Mouse (Mus musculus) left cerebral cortex, adult 2 months (tissue): ENCODE results near the gene Rcl1. TPM values are rescaled to one million over a fixed set of nuclear protein-coding genes. Genes with fewer than 3 reads are reported as not detected.

Experiments used
- DNase-seq, 2 experiments: peaks; one replicate each; pipeline ENCODE4 v3.0.0; 2021 to 2022; ENCODE audit warnings: low spot score in 2 of 2, mixed read lengths in 1 of 2; ENCODE audit errors: extremely low spot score in 1 of 2
- H3K27ac ChIP-seq: fragments of 200-600 bp; 2 replicates; pipeline ENCODE4 v1.8.1; 2022
- H3K4me3 ChIP-seq: fragments of 200-600 bp; 2 replicates; pipeline ENCODE4 v1.8.1; 2022
- CTCF ChIP-seq: fragments of 200-600 bp; IDR thresholded peaks from 2 replicates; pipeline ENCODE4 v1.8.1; 2022; ENCODE audit warnings: antibody characterized with exemption, mild to moderate bottlenecking, moderate library complexity
- intact Hi-C: fragments of 180-260 bp; cut with DNase I; formaldehyde crosslinking; loops from one replicate; pipeline ENCODE4 v1.15.1; 2025
- microRNA-seq, 2 experiments: library from miRNA; unstranded; fragments of <30 nt; microRNA quantifications; one replicate each; pipeline ENCODE4 v1.2.0; 2021
- total RNA-seq, 2 experiments: library from RNA; stranded (reverse); gene quantifications; 2 replicates each; pipeline ENCODE4 v1.2.3; 2021

Rcl1 gene
- total RNA-seq, 2 experiments from 2014 or later, result 15.5 to 15.7 TPM

DNA sequence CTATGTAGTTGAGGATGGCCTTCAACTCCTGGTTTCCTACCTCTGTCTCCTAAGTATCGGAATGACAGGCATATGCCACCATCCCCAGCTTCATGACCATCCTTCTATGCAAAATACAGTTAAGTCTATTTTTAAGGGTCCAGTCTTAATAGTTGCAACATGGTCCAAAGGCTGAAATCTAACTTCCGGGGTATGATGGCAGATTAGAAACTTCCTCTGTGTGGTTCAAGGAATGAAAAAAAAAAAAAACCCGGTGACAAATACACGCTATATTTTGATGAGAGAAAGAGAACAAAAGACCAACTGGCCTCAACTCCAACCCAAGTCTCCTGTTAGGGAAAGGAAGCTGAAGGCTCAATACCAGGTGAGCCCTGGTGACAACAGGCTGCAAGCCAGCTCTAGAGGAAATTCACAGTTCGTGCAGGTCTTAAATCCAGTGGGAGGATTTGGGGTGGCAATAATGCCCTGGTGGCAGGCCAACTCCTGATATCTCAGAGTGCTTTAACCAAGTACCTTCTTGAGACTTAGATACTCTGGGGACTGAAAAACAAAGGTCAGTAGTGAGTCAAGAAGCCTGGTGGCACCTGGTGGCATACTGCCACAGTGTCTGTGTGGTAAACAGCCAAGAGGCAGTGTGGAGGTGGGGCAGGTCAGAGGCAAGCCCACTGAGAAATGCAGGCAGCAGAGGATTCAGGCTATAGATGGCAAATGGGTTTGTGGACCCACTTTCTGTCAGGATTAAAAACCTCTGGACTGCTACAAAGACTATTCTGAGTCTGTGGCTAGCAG is 56.7 kb downstream of the Rcl1 start:
- Histone ChIP-seq H3K27ac (no peak overlapping the region), H3K4me3 (no peak overlapping the region)
- intact Hi-C loops, result no loop called here
- DNase-seq, result no peak
- no peak for TF ChIP-seq CTCF

DNA sequence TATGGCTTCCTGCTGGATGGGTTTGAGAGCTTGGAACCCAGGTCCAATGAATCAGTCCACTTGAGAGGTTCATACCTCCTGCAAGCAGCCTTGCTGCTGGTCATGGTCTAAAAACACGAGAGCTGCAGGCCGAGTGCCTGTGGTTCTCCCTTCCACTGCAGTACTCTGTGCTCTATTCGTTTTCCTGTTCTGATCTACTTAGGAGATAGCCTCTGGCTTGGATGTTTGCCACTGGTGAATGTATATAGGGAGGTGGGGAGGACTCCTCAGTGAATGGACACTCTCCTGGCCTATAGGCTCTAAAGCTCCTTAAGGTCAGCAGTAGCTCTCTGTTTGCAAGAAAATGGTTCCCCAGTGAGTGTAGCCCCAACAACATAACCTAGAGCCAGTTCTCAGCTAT is 57.3 kb downstream of the Rcl1 start:
- intact Hi-C loops, result no loop called here
- no peak for TF ChIP-seq CTCF
- DNase-seq, result no peak
- no peak overlapping the region for H3K4me3 ChIP-seq
- no peak overlapping the region for H3K27ac ChIP-seq

DNA sequence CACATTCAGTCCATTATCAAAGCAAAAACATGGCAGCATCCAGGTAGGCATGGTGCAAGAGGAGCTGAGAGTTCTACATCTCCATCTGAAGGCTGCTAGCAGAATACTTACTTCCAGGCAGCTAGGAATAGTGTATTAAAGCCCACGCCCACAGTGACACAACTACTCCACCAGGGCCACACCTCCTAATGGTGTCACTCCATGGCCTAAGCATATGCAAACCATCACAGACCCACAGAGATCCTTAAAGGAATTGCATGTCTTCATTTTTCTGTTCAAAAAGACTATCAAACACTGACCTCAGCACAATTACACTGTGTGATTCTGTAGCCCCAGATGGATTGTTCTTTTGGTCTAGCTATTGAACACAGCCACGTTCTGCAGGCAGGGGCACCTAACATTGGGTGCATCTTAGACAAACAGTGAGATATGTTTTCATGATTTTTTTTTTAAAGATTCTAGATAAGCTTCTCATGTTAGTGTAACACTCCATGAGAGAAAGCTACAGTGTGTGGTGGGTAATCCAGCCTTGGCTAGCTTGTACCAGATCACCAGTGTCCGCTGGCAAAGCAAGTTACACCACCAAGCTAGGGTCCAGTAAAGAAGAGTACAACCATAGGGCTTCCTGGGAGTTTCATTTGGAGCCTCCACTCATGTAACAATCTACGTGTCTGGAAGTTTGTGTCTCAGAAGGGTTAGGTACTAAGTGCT is 62.8 kb downstream of the Rcl1 start:
- no peak for TF ChIP-seq CTCF
- Histone ChIP-seq H3K4me3 (no peak overlapping the region), H3K27ac (no peak overlapping the region)
- intact Hi-C loops, result no loop called here
- no peak for DNase-seq

DNA sequence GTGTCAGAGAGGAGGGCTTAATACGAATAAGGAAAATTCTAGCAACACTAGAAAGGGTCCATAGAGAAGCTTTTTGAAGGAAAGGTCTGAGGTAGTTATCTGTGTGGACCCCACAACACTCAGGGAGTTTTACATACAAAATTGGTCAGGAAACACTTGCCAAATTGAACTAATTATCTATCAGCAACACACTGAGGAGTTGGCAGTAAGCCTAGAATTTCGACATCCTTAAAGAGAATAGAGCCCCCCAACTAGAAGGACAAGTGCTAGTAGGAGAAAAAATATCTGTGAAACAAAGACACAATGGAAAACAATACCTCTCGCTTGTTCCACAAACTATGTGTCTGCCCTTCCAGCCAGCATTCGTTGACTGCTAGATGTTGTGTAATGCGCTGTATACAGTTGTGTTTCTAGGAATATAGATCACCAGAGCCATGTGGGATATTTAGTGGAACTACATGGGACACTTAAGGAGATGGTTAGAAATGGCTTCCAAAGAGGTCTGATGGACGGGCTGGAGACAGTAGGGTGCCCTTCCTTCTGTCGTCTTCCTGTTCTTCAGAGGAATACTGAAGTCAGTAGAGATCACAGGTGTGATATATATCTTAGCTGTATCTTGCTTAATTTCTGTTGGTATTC is 63.5 kb downstream of the Rcl1 start:
- no peak for DNase-seq
- H3K27ac ChIP-seq, result no peak overlapping the region
- intact Hi-C loops, result no loop called here
- no peak overlapping the region for H3K4me3 ChIP-seq
- TF ChIP-seq CTCF, result no peak

DNA sequence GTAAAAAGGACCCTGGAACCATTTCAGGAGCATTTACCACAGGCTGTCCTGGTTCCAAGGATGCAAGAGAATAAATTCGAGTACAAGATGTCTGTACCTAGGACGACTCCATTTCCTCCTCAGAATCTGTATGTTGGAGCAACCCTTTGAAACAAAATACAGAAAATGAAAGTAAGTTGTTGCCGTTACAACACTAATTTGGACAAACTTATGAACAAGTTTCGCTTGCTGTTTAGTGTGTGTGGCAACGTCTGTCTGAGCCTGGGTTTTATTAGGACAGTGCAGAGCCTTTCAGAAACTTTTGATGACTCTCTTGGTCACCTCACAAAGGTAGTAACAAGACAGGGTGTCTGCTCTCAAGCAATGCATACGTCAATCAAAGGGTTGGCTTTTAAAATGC is 66.8 kb downstream of the Rcl1 start:
- intact Hi-C loops, result no loop called here
- no peak overlapping the region for H3K27ac ChIP-seq
- TF ChIP-seq CTCF, result no peak
- H3K4me3 ChIP-seq, result no peak overlapping the region
- DNase-seq, result no peak

DNA sequence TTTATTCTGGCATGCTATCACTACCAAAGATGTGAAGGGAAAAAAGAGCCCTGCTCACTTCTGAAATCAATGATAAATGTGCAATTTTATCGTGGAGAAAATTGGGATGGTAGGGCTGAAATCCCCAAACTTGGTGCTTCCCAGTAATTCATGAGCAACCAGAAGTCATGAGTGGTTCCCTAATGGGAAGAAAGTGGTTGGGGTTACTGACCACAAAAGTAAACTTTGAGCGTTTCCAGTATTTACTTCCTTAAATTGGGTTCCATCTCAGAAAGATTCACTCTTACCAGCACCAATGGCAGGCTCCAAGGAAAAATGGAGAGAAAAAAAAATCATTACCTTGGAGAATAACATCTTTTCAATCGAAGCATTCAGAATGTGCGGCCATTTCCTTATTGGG is 79.2 kb downstream of the Rcl1 start:
- TF ChIP-seq CTCF, result no peak
- intact Hi-C loops, result no loop called here
- DNase-seq, result no peak
- no peak overlapping the region for H3K4me3 ChIP-seq
- no peak overlapping the region for H3K27ac ChIP-seq

DNA sequence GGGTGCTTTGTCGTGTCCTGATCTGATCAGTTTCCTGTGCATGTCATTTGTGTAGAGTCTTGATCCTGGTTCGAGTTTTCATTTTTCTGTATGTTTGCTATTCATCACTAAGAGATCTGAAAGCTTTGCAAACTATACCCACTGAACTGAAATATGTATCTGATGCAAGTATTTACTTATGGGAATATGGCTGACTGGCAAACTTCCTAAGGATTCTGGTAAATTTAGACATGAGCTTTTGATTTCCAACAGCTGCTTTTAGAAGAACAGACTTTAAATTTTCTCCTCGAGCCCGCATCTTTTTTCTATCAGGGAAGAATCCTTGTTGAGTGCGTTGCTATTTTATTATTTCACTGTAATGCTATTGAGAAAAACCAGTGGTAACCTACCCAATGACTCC is 81.0 kb downstream of the Rcl1 start:
- intact Hi-C loops, result no loop called here
- Histone ChIP-seq H3K27ac (no peak overlapping the region), H3K4me3 (no peak overlapping the region)
- no peak for TF ChIP-seq CTCF
- DNase-seq, result no peak

DNA sequence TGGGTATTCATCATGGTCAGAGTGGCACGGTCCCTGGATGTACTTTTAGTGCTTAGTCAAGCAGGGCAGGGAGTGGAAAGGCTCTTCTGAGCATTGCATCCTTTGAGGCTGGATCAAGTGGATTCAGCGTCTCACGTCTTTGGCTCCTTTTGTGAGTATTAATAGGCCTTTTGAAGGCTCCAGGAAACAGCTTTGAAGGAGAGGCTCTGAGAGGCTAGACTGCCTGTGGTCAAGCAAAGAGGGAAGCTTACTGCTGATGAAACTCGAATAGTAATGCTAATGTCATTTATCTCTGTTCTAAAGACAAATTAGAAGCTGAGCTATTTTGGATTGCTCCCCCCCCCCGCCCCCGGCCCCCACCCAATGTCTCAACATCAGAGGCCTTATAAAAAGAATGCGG is 83.9 kb downstream of the Rcl1 start:
- no peak for DNase-seq
- Histone ChIP-seq H3K4me3 (no peak overlapping the region), H3K27ac (no peak overlapping the region)
- no peak for TF ChIP-seq CTCF
- intact Hi-C loops, result no loop called here

DNA sequence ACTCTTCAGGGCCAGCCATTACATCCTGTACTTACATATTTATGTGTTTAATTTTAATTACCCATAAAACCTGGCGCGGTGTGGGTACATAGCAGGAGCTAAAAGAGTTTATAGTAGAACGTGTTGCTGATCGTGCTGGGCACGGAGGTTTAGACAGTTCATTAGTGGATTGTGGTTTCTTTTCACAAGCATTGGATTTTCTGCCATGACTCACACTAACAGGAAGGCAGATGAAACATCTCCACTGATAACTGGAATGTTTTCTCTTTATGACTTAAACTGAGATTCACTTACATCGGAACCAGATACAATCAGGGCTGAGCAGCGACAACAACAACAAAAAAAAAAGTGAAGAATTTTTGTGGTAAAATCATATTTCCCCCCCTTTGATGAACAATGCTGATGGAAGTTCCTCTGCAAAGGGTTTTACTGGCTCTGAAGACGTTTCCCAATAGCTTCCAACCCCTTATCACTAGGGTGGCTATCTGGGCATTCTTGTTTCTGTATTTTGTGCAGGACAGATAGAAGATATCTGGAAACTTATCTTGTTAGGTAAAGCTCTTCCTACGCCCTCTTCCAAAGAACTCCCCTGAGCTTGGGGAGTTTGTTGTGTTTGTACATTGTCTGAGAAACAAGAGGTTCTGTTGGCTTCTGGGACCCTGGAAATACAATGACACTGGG is 84.5 kb downstream of the Rcl1 start:
- no peak overlapping the region; the same call in 1 of the 2 replicates for H3K4me3 ChIP-seq
- no peak for DNase-seq
- no peak for TF ChIP-seq CTCF
- intact Hi-C loops, result no loop called here
- no peak overlapping the region for H3K27ac ChIP-seq

DNA sequence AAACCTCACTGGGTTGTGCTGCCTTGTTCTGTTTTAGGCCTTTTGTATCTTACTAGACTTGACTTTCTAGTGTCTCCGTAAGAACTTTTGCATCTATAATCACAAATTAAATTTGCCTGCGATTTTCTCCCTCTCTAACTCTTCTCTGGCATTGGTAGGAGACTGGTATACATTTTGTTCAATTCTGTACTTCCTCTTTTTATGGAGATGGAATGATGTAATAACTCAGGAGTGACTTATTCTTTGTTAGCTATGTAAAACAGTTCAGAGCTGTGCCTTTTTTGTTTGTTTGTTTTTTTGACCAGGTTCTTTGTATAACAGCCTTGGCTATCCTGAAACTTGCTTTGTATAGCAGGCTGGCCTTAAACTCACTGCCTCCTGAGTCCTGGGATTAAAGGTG is 87.7 kb downstream of the Rcl1 start:
- TF ChIP-seq CTCF, result no peak
- Histone ChIP-seq H3K4me3 (no peak overlapping the region), H3K27ac (no peak overlapping the region)
- intact Hi-C loops, result no loop called here
- DNase-seq, result no peak

Small RNA genes lying within 50 kb of the gene (microRNA-seq; reads per million reads assigned to microRNA genes)
- gene Mir101b, result 184 to 345 reads per million in 2 experiments

Other genes with a start within 250 kb of the Rcl1 start
- gene Plpp6, start 137.4 kb upstream of the Rcl1 start, total RNA-seq, result 10 to 100 TPM; 57.4 to 58.1 TPM
- 1 to 10 TPM; 7.4 to 7.9 TPM for gene 4430402I18Rik, start 133.6 kb upstream of the Rcl1 start, total RNA-seq
- gene Cdc37l1, start 111.0 kb upstream of the Rcl1 start, total RNA-seq, result 100 to 1,000 TPM; 106 to 110 TPM
- gene Ak3, start 53.4 kb upstream of the Rcl1 start, total RNA-seq, result 10 to 100 TPM; 51.8 to 56.1 TPM
- 10 to 100 TPM; 34.7 to 39.5 TPM for gene Jak2, start 150.5 kb downstream of the Rcl1 start, total RNA-seq
- gene Insl6, start 224.0 kb downstream of the Rcl1 start, total RNA-seq, result under 1 TPM in 1 of 2 experiments, not detected in 1; 0.54 TPM
- gene Rln1, start 233.3 kb downstream of the Rcl1 start, total RNA-seq, result 1 to 10 TPM; 1.4 to 1.7 TPM